Mouse (Mus musculus) left cerebral cortex, adult 2 months (tissue): ENCODE measurements at regions not wholly inside any gene's neighbourhood (a gene's known extent, or its start where the extent isn't known, plus 50 kb on each side); places are given as distances from the start of the nearest gene placed in this dataset.

Source experiments
- DNase-seq, 2 experiments: peaks; one replicate each; pipeline ENCODE4 v3.0.0; 2021 to 2022; ENCODE audit warnings: low spot score in 2 of 2, mixed read lengths in 1 of 2; ENCODE audit errors: extremely low spot score in 1 of 2
- H3K27ac ChIP-seq: fragments of 200-600 bp; 2 replicates; pipeline ENCODE4 v1.8.1; 2022
- H3K4me3 ChIP-seq: fragments of 200-600 bp; 2 replicates; pipeline ENCODE4 v1.8.1; 2022
- CTCF ChIP-seq: fragments of 200-600 bp; IDR thresholded peaks from 2 replicates; pipeline ENCODE4 v1.8.1; 2022; ENCODE audit warnings: antibody characterized with exemption, mild to moderate bottlenecking, moderate library complexity
- intact Hi-C: fragments of 180-260 bp; cut with DNase I; formaldehyde crosslinking; loops from one replicate; pipeline ENCODE4 v1.15.1; 2025

GRCm38 (mm10) chrX:136321692-136322091 is 51.6 kb downstream of the Bex3 start:
- DNase-seq: peak; percentile 46 to 71
- peak; percentile 82 for TF ChIP-seq CTCF
- Histone ChIP-seq H3K27ac (no peak overlapping the region), H3K4me3 (no peak overlapping the region)
- intact Hi-C loops: no loop called here

- intact Hi-C loops: no loop called here
- no peak for DNase-seq
- no peak overlapping the region for H3K4me3 ChIP-seq
- no peak overlapping the region for H3K27ac ChIP-seq
- TF ChIP-seq CTCF: no peak
These were observed 95.8 kb downstream of the Bex3 start for GRCm38 (mm10) chrX:136365809-136366208.
